ENCODE assay signal across 40 mouse cellular contexts in genomic region chr3:97624611-97625010, GRCm38 (mm10). TPM values are rescaled to one million over a fixed set of nuclear protein-coding genes. Genes with fewer than 3 reads are reported as not detected.
"Had no signal": no experiment of that assay in that cellular context is flagged by ENCODE, and none has a peak within 500 bp of the region (broad histone marks: within the 10 kb centered on the region; RNA-seq: fewer than 3 reads in every experiment).

No protein-coding gene starts in this region.

- DNase-seq: gastrocnemius, postnatal 14 days; gastrocnemius, postnatal 36 days; heart, adult 18-20 months; heart, postnatal 14 days; heart, postnatal 36 days; kidney, postnatal 25 days; layer of hippocampus, adult 9-11 months; layer of hippocampus, postnatal 36 days; left cerebral cortex, postnatal 4 days; liver, embryonic 13.5 days; lung, adult 18-20 months had no signal

- H3K36me3 ChIP-seq: heart, embryonic 13.5 days; heart, embryonic 15.5 days; hindbrain, embryonic 13.5 days; hindbrain, embryonic 15.5 days; kidney, embryonic 15.5 days; limb, embryonic 13.5 days; limb, embryonic 15.5 days; liver, embryonic 13.5 days; liver, embryonic 15.5 days had no signal

- H3K4me1 ChIP-seq: hindbrain, embryonic 15.5 days had no signal

- H3K4me2 ChIP-seq: heart, embryonic 11.5 days; heart, embryonic 13.5 days; heart, embryonic 15.5 days; hindbrain, embryonic 13.5 days; hindbrain, embryonic 15.5 days; kidney, embryonic 15.5 days; limb, embryonic 13.5 days; limb, embryonic 15.5 days; liver, embryonic 11.5 days; liver, embryonic 13.5 days; liver, embryonic 15.5 days had no signal

- H3K27ac ChIP-seq: heart, embryonic 13.5 days; heart, embryonic 15.5 days; hindbrain, embryonic 13.5 days; hindbrain, embryonic 15.5 days; hindbrain, postnatal 0 days; kidney, embryonic 15.5 days; kidney, postnatal 0 days; limb, embryonic 13.5 days; limb, embryonic 15.5 days; liver, embryonic 13.5 days; liver, embryonic 15.5 days had no signal

- H3K4me3 ChIP-seq: heart, embryonic 13.5 days; heart, embryonic 15.5 days; hindbrain, embryonic 13.5 days; hindbrain, embryonic 15.5 days; kidney, embryonic 15.5 days; limb, embryonic 13.5 days; limb, embryonic 15.5 days; liver, embryonic 13.5 days; liver, embryonic 15.5 days had no signal

- ATAC-seq: forebrain, embryonic 16.5 days; hindbrain, postnatal 0 days; intestine, embryonic 16.5 days had no signal

- H3K9ac ChIP-seq: heart, embryonic 13.5 days; heart, embryonic 15.5 days; hindbrain, embryonic 13.5 days; hindbrain, embryonic 15.5 days; kidney, embryonic 15.5 days; limb, embryonic 13.5 days; limb, embryonic 15.5 days; liver, embryonic 13.5 days; liver, embryonic 15.5 days had no signal

- H3K9me3 ChIP-seq: heart, embryonic 13.5 days; heart, embryonic 15.5 days; hindbrain, embryonic 13.5 days; hindbrain, embryonic 15.5 days; kidney, embryonic 15.5 days; limb, embryonic 13.5 days; limb, embryonic 15.5 days; liver, embryonic 13.5 days; liver, embryonic 15.5 days had no signal

- H3K27me3 ChIP-seq: heart, embryonic 13.5 days; heart, embryonic 15.5 days; hindbrain, embryonic 15.5 days; kidney, embryonic 15.5 days; limb, embryonic 13.5 days; limb, embryonic 15.5 days; liver, embryonic 13.5 days; liver, embryonic 15.5 days had no signal

RNA-seq across cellular contexts. Expression of gene Gm17651, which starts 49.9 kb away (rescaled TPM):
- total RNA-seq: gastrocnemius, adult 18-20 months; gastrocnemius, adult 8-10 months; gastrocnemius, postnatal 14 days; gastrocnemius, postnatal 36 days; heart, adult 18-20 months; heart, postnatal 14 days; heart, postnatal 36 days; hematopoietic stem cell, adult 5-6 weeks; hindbrain, postnatal 0 days; layer of hippocampus, adult 18-20 months; layer of hippocampus, postnatal 14 days; layer of hippocampus, postnatal 36 days; left cerebral cortex, adult 18-20 months; left cerebral cortex, adult 8-10 months; left cerebral cortex, postnatal 10 days; left cerebral cortex, postnatal 25 days; left cerebral cortex, postnatal 4 days had no signal
- polyA plus RNA-seq: forebrain, embryonic 16.5 days; gonadal fat pad, adult 2 months; heart, embryonic 11.5 days; heart, embryonic 13.5 days; heart, embryonic 15.5 days; heart, postnatal 0 days; hindbrain, embryonic 11.5 days; hindbrain, embryonic 13.5 days; hindbrain, embryonic 15.5 days; hindbrain, postnatal 0 days; intestine, embryonic 14.5 days; intestine, embryonic 16.5 days; kidney, embryonic 15.5 days; kidney, postnatal 0 days; large intestine, adult 2 months; limb, embryonic 11.5 days; limb, embryonic 13.5 days; limb, embryonic 15.5 days; liver, embryonic 11.5 days; liver, embryonic 13.5 days; liver, embryonic 15.5 days had no signal
